Mouse (Mus musculus) midbrain, postnatal 0 days (tissue): ENCODE results near the gene Tgfbr3. TPM values are rescaled to one million over a fixed set of nuclear protein-coding genes. Genes with fewer than 3 reads are reported as not detected.
A peak's percentile ranks its signal among the peaks of the same experiment; 100 is the strongest.

Experiments
- ATAC-seq: fragments of 200-750 bp; cut with Nextera tagmentation; 2 replicates; pipeline ENCODE4 v1.8.0; 2017; ENCODE audit warnings: moderate number of reproducible peaks, mild to moderate bottlenecking, moderate TSS enrichment, moderate library complexity; ENCODE audit not compliant: low FRiP score
- DNase-seq: peaks from one replicate; pipeline ENCODE4 v3.0.0-alpha.2; 2015; ENCODE audit warnings: low spot score
- H3K27ac ChIP-seq: fragments of 300-500 bp; sonication (generic); 2 replicates; pipeline ENCODE4 v1.5.1; 2014; ENCODE audit warnings: low read depth, mild to moderate bottlenecking, low read length, mixed read lengths
- H3K27me3 ChIP-seq: fragments of 300-500 bp; sonication (generic); 2 replicates; pipeline ENCODE4 v1.6.1; 2014; ENCODE audit warnings: low read length, control low read depth, mixed read lengths; ENCODE audit not compliant: insufficient read depth
- H3K36me3 ChIP-seq: fragments of 300-500 bp; sonication (generic); 2 replicates; pipeline ENCODE4 v1.6.1; 2014; ENCODE audit warnings: low read length, control low read depth, mixed read lengths; ENCODE audit not compliant: insufficient read depth
- H3K4me1 ChIP-seq: fragments of 300-500 bp; sonication (generic); 2 replicates; pipeline ENCODE4 v1.6.1; 2014; ENCODE audit warnings: mild to moderate bottlenecking, control low read depth, antibody characterized with exemption, low read length, mixed read lengths; ENCODE audit not compliant: insufficient read depth
- H3K4me2 ChIP-seq: fragments of 300-500 bp; sonication (generic); 2 replicates; pipeline ENCODE4 v1.6.1; 2014; ENCODE audit warnings: low read depth, mild to moderate bottlenecking, low read length, mixed read lengths; ENCODE audit not compliant: poor library complexity, severe bottlenecking
- H3K4me3 ChIP-seq: fragments of 300-500 bp; sonication (generic); 2 replicates; pipeline ENCODE4 v1.5.1; 2014; ENCODE audit warnings: low read depth, mild to moderate bottlenecking, low read length, moderate library complexity
- H3K9ac ChIP-seq: fragments of 300-500 bp; sonication (generic); replicated peaks from 2 replicates; pipeline ENCODE4 v1.6.1; 2014; ENCODE audit warnings: mild to moderate bottlenecking, low read length, moderate library complexity, mixed read lengths; ENCODE audit not compliant: poor library complexity, severe bottlenecking
- H3K9me3 ChIP-seq: fragments of 300-500 bp; sonication (generic); 2 replicates; pipeline ENCODE4 v1.6.1; 2016; ENCODE audit warnings: low read length, control low read depth
- CTCF ChIP-seq: IDR thresholded peaks from 2 replicates; pipeline ENCODE4 v1.5.1; 2016; ENCODE audit warnings: antibody characterized with exemption, mild to moderate bottlenecking
- WGBS: fragments of 180-500 bp; shearing (Covaris S2); extraction: QIAGEN DNeasy Blood & Tissue Kit; methylation state at CpG from one replicate; pipeline ENCODE4 v1.1.7; 2014; 5-methylcytosine and 5-hydroxymethylcytosine counted together
- polyA plus RNA-seq: library from polyadenylated mRNA; unstranded; fragments of >200 nt; fragmentation: Nextera tagmentation; extraction: Ambion mirVana; gene quantifications from 2 replicates; pipeline ENCODE4 v1.2.1, GENCODE M21; 2015
- total RNA-seq: library from RNA; depleted of rRNA; stranded (reverse); fragments of >200 nt; gene quantifications from 2 replicates; pipeline ENCODE4 v1.2.3, GENCODE M21; 2014

Tgfbr3 gene
- total and polyA plus RNA-seq, 2 experiments from 2014 or later, result 4.0 to 13.8 TPM

- H3K27ac ChIP-seq, result no peak overlapping the region
- peak overlapping the region; percentile 36; the same call in 1 of the 2 replicates for H3K9ac ChIP-seq
- DNase-seq (no peak), ATAC-seq (no peak)
- no peaks in the 10 kb centered on the region for H3K36me3 ChIP-seq
- TF ChIP-seq CTCF, result no peak
- WGBS, result 72% methylated on average over 3 of the region's 3 CpGs
- no peaks in the 10 kb centered on the region for H3K9me3 ChIP-seq
- H3K27me3 ChIP-seq, result no peaks in the 10 kb centered on the region
- H3K4me2 ChIP-seq, result no peak overlapping the region
- 0 out of 2 replicates have a peak, but pooled peaks cover 2% of the 10 kb centered on the region for H3K4me1 ChIP-seq
- H3K4me3 ChIP-seq, result no peak overlapping the region
These were observed 138.1 kb downstream of the Tgfbr3 start for GRCm38 (mm10) chr5:107151320-107151719.

GRCm38 (mm10) chr5:107150555-107151312, 138.7 kb downstream of the Tgfbr3 start:
- ATAC-seq (no peak), DNase-seq (no peak)
- Histone ChIP-seq H3K4me2 (no peak overlapping the region), H3K9me3 (no peaks in the 10 kb centered on the region), H3K4me1 (0 out of 2 replicates have a peak, but pooled peaks cover 2% of the 10 kb centered on the region), H3K27me3 (no peaks in the 10 kb centered on the region), H3K4me3 (no peak overlapping the region), H3K9ac (peak overlapping the region; percentile 36; the same call in 1 of the 2 replicates), H3K36me3 (no peaks in the 10 kb centered on the region), H3K27ac (no peak overlapping the region)
- 38% methylated on average over 9 of the region's 9 CpGs for WGBS
- TF ChIP-seq CTCF, result no peak

- TF ChIP-seq CTCF, result no peak
- peak; percentile 85 for DNase-seq
- WGBS, result 21% methylated on average over 13 of the region's 13 CpGs
- Histone ChIP-seq H3K4me1 (0 out of 2 replicates have a peak, but pooled peaks cover 2% of the 10 kb centered on the region), H3K4me3 (no peak overlapping the region), H3K9me3 (no peaks in the 10 kb centered on the region), H3K4me2 (no peak overlapping the region), H3K36me3 (no peaks in the 10 kb centered on the region), H3K27ac (no peak overlapping the region), H3K9ac (no peak overlapping the region), H3K27me3 (no peaks in the 10 kb centered on the region)
- no peak for ATAC-seq
These were observed 141.3 kb downstream of the Tgfbr3 start for GRCm38 (mm10) chr5:107147951-107148766.

DNA sequence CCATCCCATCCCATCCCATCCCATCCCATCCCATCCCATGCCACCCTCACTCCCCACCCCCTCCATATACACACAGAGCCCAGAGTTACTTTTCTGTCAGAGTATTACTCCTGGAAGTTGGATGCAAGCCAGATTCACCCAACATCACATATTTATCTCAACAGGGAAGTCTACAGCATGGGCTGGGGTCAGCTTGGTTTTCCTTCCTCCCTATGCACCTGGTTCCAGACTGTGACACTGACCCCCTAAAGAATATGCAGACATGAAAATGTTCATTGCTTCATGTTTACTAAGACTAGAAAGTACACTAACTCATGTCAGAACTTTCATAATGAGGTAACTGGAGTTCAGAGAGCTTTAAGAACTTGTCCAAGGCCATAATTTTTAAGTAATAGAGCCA, 142.0 kb downstream of the Tgfbr3 start:
- Histone ChIP-seq H3K4me1 (0 out of 2 replicates have a peak, but pooled peaks cover 2% of the 10 kb centered on the region), H3K4me3 (no peak overlapping the region), H3K9me3 (no peaks in the 10 kb centered on the region), H3K4me2 (no peak overlapping the region), H3K27me3 (no peaks in the 10 kb centered on the region), H3K9ac (no peak overlapping the region), H3K36me3 (no peaks in the 10 kb centered on the region), H3K27ac (no peak overlapping the region)
- TF ChIP-seq CTCF, result no peak
- DNase-seq (no peak), ATAC-seq (no peak)

DNA sequence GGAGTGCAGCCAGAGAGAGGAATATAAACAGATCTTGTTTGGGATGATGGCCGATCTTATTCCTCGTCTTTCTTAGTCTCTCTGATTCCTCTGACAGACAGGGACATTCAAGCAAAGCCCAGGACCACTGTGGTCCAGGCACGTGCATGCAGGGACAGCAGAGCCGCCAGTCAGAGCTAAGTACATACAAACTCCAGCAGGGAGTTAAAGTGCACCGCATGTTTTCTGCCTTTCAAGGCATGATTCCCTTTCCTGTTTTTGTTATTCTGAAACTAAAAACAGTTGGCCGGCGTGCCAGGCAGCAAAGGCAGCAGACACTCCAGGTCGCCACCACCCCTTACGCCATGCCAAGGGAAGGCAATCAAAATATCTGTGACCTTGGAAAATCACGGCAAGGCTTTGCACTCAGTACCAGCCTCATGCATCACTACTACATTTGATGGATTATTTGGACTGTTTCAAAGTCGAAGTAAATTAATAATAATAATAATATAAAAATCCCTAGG, 143.3 kb downstream of the Tgfbr3 start:
- Histone ChIP-seq H3K9me3 (no peaks in the 10 kb centered on the region), H3K4me2 (no peak overlapping the region), H3K27me3 (no peaks in the 10 kb centered on the region), H3K9ac (no peak overlapping the region), H3K36me3 (no peaks in the 10 kb centered on the region), H3K4me1 (no peaks in the 10 kb centered on the region), H3K4me3 (no peak overlapping the region), H3K27ac (no peak overlapping the region)
- 41% methylated on average over 11 of the region's 11 CpGs for WGBS
- no peak for TF ChIP-seq CTCF
- no peak for DNase-seq
- no peak for ATAC-seq

- Histone ChIP-seq H3K36me3 (no peaks in the 10 kb centered on the region), H3K4me3 (no peak overlapping the region), H3K9me3 (no peaks in the 10 kb centered on the region), H3K27ac (no peak overlapping the region), H3K4me1 (no peaks in the 10 kb centered on the region), H3K9ac (no peak overlapping the region), H3K27me3 (no peaks in the 10 kb centered on the region), H3K4me2 (no peak overlapping the region)
- no peak for TF ChIP-seq CTCF
- ATAC-seq (no peak), DNase-seq (no peak)
- 87% methylated on average over 4 of the region's 4 CpGs for WGBS
These were observed 144.3 kb downstream of the Tgfbr3 start for GRCm38 (mm10) chr5:107145125-107145524.
